Mouse (Mus musculus) E14TG2a.4 (cell line): ENCODE data around the gene Ect2l.

Source experiments
- CTCF ChIP-seq: conservative IDR thresholded peaks from 2 replicates; pipeline ENCODE4 v1.5.1; 2014; ENCODE audit warnings: low read length
- NANOG ChIP-seq: IDR thresholded peaks from 2 replicates; pipeline ENCODE4 v1.6.1; 2014; ENCODE audit warnings: borderline replicate concordance, low read length, mixed read lengths

GRCm38 (mm10) chr10:18131666-18132650 lies 78.7 kb downstream of the Ect2l start:
- no peak for TF ChIP-seq CTCF
- TF ChIP-seq NANOG = no peak
